ENCODE assay signal across 14 mouse cellular contexts in genomic region chr1:153585752-153586151, GRCm38 (mm10). TPM values are rescaled to one million over a fixed set of nuclear protein-coding genes. Genes with fewer than 3 reads are reported as not detected.
DNase-seq lines count a peak whose midpoint lies in the region; ATAC-seq lines count a peak whose summit lies in the region.
"Had no signal": no experiment of that assay in that cellular context is flagged by ENCODE, and none has a peak within 500 bp of the region (broad histone marks: within the 10 kb centered on the region; RNA-seq: fewer than 3 reads in every experiment).

No protein-coding gene starts in this region.

- H3K4me3 ChIP-seq in liver, embryonic 11.5 days (ENCODE audit: low read depth, low read length) = no peak overlapping the region
- H3K4me3 ChIP-seq: forebrain, embryonic 13.5 days; left cerebral cortex, adult 2 months; liver, embryonic 13.5 days had no signal

- H3K4me2 ChIP-seq in liver, embryonic 11.5 days = no peak overlapping the region
- H3K4me2 ChIP-seq: forebrain, embryonic 13.5 days; liver, embryonic 13.5 days had no signal

- H3K27ac ChIP-seq in liver, embryonic 11.5 days (ENCODE audit: low read depth, low read length) = no peak overlapping the region
- H3K27ac ChIP-seq: forebrain, embryonic 13.5 days; left cerebral cortex, adult 2 months; liver, embryonic 13.5 days had no signal

- no peak overlapping the region for H3K9ac ChIP-seq in liver, embryonic 11.5 days (ENCODE audit: low read depth, low read length)
- H3K9ac ChIP-seq: forebrain, embryonic 13.5 days; liver, embryonic 13.5 days had no signal

- no peaks in the 10 kb centered on the region for H3K27me3 ChIP-seq in liver, embryonic 11.5 days (replicated peaks; ENCODE audit: control insufficient read depth, insufficient read depth, low read length)
- H3K27me3 ChIP-seq: forebrain, embryonic 13.5 days; liver, embryonic 13.5 days had no signal

- no peaks in the 10 kb centered on the region for H3K9me3 ChIP-seq in liver, embryonic 11.5 days (ENCODE audit: control insufficient read depth, low read length)
- H3K9me3 ChIP-seq: forebrain, embryonic 13.5 days; liver, embryonic 13.5 days had no signal

- no peaks in the 10 kb centered on the region for H3K4me1 ChIP-seq in liver, embryonic 11.5 days (replicated peaks; ENCODE audit: control insufficient read depth, insufficient read depth, low read length)
- H3K4me1 ChIP-seq: liver, embryonic 13.5 days had no signal

- peak; percentile 54 for ATAC-seq in inflammation-experienced regulatory T-cells, adult 6 months
- ATAC-seq in liver, embryonic 11.5 days (replicated peaks; ENCODE audit: low FRiP score) = no peak
- ATAC-seq in monocyte, adult 5-6 weeks (replicated peaks; ENCODE audit: insufficient number of reproducible peaks, low FRiP score, low TSS enrichment, poor library complexity, severe bottlenecking) = no peak
- ATAC-seq: forebrain, embryonic 13.5 days had no signal

- 70% methylated on average over 2 of the region's 2 CpGs for WGBS in liver, embryonic 11.5 days

- DNase-seq in 3134 (ENCODE audit: extremely low read depth, insufficient read length, low spot score) (peak; percentile 42), 416B (ENCODE audit: low read depth) (peak; percentile 82)
- DNase-seq in fibroblast of lung, adult 2 months (ENCODE audit: low read depth) = peak; percentile 21
- DNase-seq in liver, embryonic 11.5 days (ENCODE audit: low spot score) = no peak
- DNase-seq in left cerebral cortex, postnatal 14 days (ENCODE audit: low spot score in 2 of 2) = no peak
- DNase-seq: cerebellum, postnatal 25 days; kidney, postnatal 25 days; liver, embryonic 13.5 days; spleen, adult 18-20 months; thymus, adult 18-20 months had no signal

- intact Hi-C loops in left cerebral cortex, postnatal 14 days (cut with DNase I) = no loop called here

- H3K36me3 ChIP-seq in liver, embryonic 11.5 days (ENCODE audit: control insufficient read depth, insufficient read depth, low read length) = no peaks in the 10 kb centered on the region
- H3K36me3 ChIP-seq: liver, embryonic 13.5 days had no signal

RNA-seq across cellular contexts. Expression of gene Npl, which starts 35.9 kb away (rescaled TPM):
- polyA plus RNA-seq in inflammation-experienced regulatory T-cells, adult 6 months (2017; shearing (Covaris generic)) = under 1 TPM in 1 of 3 experiments, not detected in 2; 0.44 TPM
- 8.0 and 11.0 TPM in 2 replicates for polyA plus RNA-seq in liver, embryonic 11.5 days (2014; fragmentation: Nextera tagmentation; extraction: Ambion mirVana)
- total RNA-seq in monocyte, adult 5-6 weeks (2017) = 1.9 to 6.3 TPM (median 6.0 TPM) in 3 replicates
- 1 to 10 TPM; 6.0 to 8.1 TPM for total RNA-seq in left cerebral cortex, postnatal 14 days (2021)

Comparison
In these comparisons a context has a peak if more than half of its experiments do, and no peak if none do; other contexts are left out.
1. DNase-seq: peak in 3134 (single experiment), 416B (single experiment) and fibroblast of lung, adult 2 months (single experiment); none in liver, embryonic 11.5 days (single experiment) and left cerebral cortex, postnatal 14 days (0 of 2).